Mouse (Mus musculus) erythroblast, embryonic 14.5 days (primary cell): ENCODE data around the gene F13b.

Experiments
- GATA1 ChIP-seq: IDR thresholded peaks from 2 replicates; pipeline ENCODE4 v1.6.1; 2012; ENCODE audit warnings: low read length, inconsistent platforms, mixed read lengths
- TAL1 ChIP-seq: IDR thresholded peaks from 3 replicates; pipeline ENCODE4 v1.6.1; 2012; ENCODE audit warnings: low read length, inconsistent platforms, mixed read lengths

DNA sequence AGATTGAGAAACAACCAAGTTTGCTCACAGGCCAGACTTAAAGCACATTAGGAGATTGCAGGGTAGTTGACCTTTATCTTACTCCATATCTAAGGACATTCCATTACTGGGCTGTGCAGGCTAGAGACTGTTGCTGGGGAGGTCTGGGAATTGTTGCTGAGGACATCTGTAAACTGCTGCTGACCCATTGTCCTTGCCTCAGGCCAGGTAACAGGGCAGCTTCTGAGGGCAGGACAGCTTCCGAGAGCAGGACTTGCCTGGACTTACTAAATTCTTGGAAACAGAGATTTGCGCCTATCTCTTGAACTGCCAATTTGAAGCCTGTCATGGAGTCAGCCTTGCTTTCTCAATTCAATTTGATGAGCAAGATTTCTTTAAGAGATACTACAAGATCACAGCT, 6.1 kb upstream of the F13b start:
- TF ChIP-seq GATA1 (no peak), TAL1 (no peak)
